Mouse (Mus musculus): Measurements from ENCODE around the gene Bcl2l13.

GRCm38 (mm10) chr6:120894089-120894488 is 58.1 kb downstream of the Bcl2l13 start:
- TF ChIP-seq CTCF (IDR thresholded peaks at IDR 0.05; ENCODE audit: borderline replicate concordance, insufficient read depth, low read length) (no peak), POLR2A (IDR thresholded peaks at IDR 0.05; ENCODE audit: low read depth, low read length) (no peak)
